Mouse (Mus musculus) T-helper 1 cell (primary cell): ENCODE measurements around the gene Wfdc5.

Source experiments
- in situ Hi-C: fragments of 300-600 bp; cut with MboI, MseI; formaldehyde crosslinking; loops from one replicate; pipeline ENCODE4 v1.15.1; 2025; ENCODE audit warnings: high pct_unique_total_duplicates

Gene Wfdc5

GRCm38 (mm10) chr2:164174649-164175395 is 7.7 kb downstream of the Wfdc5 start:
- in situ Hi-C loops = no loop called here

- in situ Hi-C loops = no loop called here
Observed at GRCm38 (mm10) chr2:164173394-164173793, 9.1 kb downstream of the Wfdc5 start.

GRCm38 (mm10) chr2:164170902-164171301 is 11.6 kb downstream of the Wfdc5 start, which contains the start of gene Kcns1:
Gene Kcns1, minus strand, starts transcription at chr2:164171113.
- in situ Hi-C loops = no loop called here

- in situ Hi-C loops = no loop called here
Observed at GRCm38 (mm10) chr2:164170326-164170725, 12.2 kb downstream of the Wfdc5 start.

GRCm38 (mm10) chr2:164168571-164168946 is 14.0 kb downstream of the Wfdc5 start:
- in situ Hi-C loops = no loop called here

GRCm38 (mm10) chr2:164167752-164168570 is 14.6 kb downstream of the Wfdc5 start:
- in situ Hi-C loops = no loop called here

GRCm38 (mm10) chr2:164164941-164165340 is 17.6 kb downstream of the Wfdc5 start:
- in situ Hi-C loops = no loop called here

- in situ Hi-C loops = no loop called here
Observed at GRCm38 (mm10) chr2:164161515-164162055, 21.0 kb downstream of the Wfdc5 start.

GRCm38 (mm10) chr2:164158838-164159237 is 23.7 kb downstream of the Wfdc5 start:
- in situ Hi-C loops = no loop called here

GRCm38 (mm10) chr2:164156158-164156557 is 26.4 kb downstream of the Wfdc5 start:
- in situ Hi-C loops = no loop called here

- in situ Hi-C loops = no loop called here
Observed at GRCm38 (mm10) chr2:164154007-164154406, 28.5 kb downstream of the Wfdc5 start.

- in situ Hi-C loops = no loop called here
Observed at GRCm38 (mm10) chr2:164152341-164152740, 30.2 kb downstream of the Wfdc5 start.

GRCm38 (mm10) chr2:164150086-164150760 is 32.3 kb downstream of the Wfdc5 start:
- in situ Hi-C loops = no loop called here

GRCm38 (mm10) chr2:164146556-164146955 is 36.0 kb downstream of the Wfdc5 start:
- in situ Hi-C loops = no loop called here

GRCm38 (mm10) chr2:164144541-164144940 is 38.0 kb downstream of the Wfdc5 start:
- in situ Hi-C loops = no loop called here

GRCm38 (mm10) chr2:164144025-164144424 is 38.5 kb downstream of the Wfdc5 start:
- in situ Hi-C loops = no loop called here

- in situ Hi-C loops = no loop called here
Observed at GRCm38 (mm10) chr2:164142021-164142420, 40.5 kb downstream of the Wfdc5 start.

- in situ Hi-C loops = no loop called here
Observed at GRCm38 (mm10) chr2:164137754-164138153, 44.8 kb downstream of the Wfdc5 start.

GRCm38 (mm10) chr2:164136393-164136792 is 46.1 kb downstream of the Wfdc5 start:
- in situ Hi-C loops = no loop called here

- in situ Hi-C loops = no loop called here
Observed at GRCm38 (mm10) chr2:164135367-164135766, 47.2 kb downstream of the Wfdc5 start.

- in situ Hi-C loops = no loop called here
Observed at GRCm38 (mm10) chr2:164134563-164134962, 48.0 kb downstream of the Wfdc5 start.

GRCm38 (mm10) chr2:164131586-164131985 is 51.0 kb downstream of the Wfdc5 start:
- in situ Hi-C loops = no loop called here
